Mouse (Mus musculus) CH12.LX (cell line): ENCODE data around the gene Anxa4. TPM values are rescaled to one million over a fixed set of nuclear protein-coding genes. Genes with fewer than 3 reads are reported as not detected.

Experiments
- DNase-seq: peaks from one replicate; pipeline ENCODE4 v3.0.0-alpha.2; 2013; ENCODE audit errors: extremely low read depth
- H3K27ac ChIP-seq: 2 replicates; pipeline ENCODE4 v1.5.1; 2012; ENCODE audit warnings: low read depth, mild to moderate bottlenecking, control low read depth, moderate library complexity; ENCODE audit not compliant: insufficient read depth
- H3K27me3 ChIP-seq: replicated peaks from 2 replicates; pipeline ENCODE3; 2012; ENCODE audit warnings: inconsistent platforms
- H3K36me3 ChIP-seq, 2 experiments: replicated peaks in 1 of 2; 2 replicates each; pipeline versions ENCODE3 to v1.6.1; 2012; ENCODE audit warnings: inconsistent platforms in 1 of 2, low read length in 1 of 2, mild to moderate bottlenecking in 1 of 2, mixed read lengths in 1 of 2, moderate library complexity in 1 of 2; ENCODE audit not compliant: control insufficient read depth in 1 of 2, insufficient read depth in 1 of 2
- H3K4me1 ChIP-seq, 2 experiments: 2 replicates each; pipeline ENCODE4 v1.6.1; 2012; ENCODE audit warnings: inconsistent platforms in 1 of 2, moderate library complexity in 1 of 2; ENCODE audit not compliant: insufficient read depth in 2 of 2, control insufficient read depth in 1 of 2
- H3K4me2 ChIP-seq: 2 replicates; pipeline ENCODE4 v1.6.1; 2012; ENCODE audit warnings: low read depth, mild to moderate bottlenecking, control low read depth; ENCODE audit not compliant: poor library complexity, insufficient read depth, severe bottlenecking
- H3K4me3 ChIP-seq, 3 experiments: fragments of 150-350 bp in 1 of 3; sonication (generic) in 1 of 3; replicated peaks in 1 of 3; 2 replicates each; pipeline versions ENCODE3 to v1.5.1; 2011 to 2012; ENCODE audit warnings: low read depth in 2 of 3, low read length in 2 of 3, mild to moderate bottlenecking in 2 of 3, moderate library complexity in 2 of 3, control low read depth in 1 of 3, improper control_type of control experiment in 1 of 3, inconsistent platforms in 1 of 3, mixed read lengths in 1 of 3; ENCODE audit not compliant: poor library complexity in 1 of 3
- H3K79me2 ChIP-seq: replicated peaks from 2 replicates; pipeline ENCODE4 v1.6.1; 2012; ENCODE audit warnings: mild to moderate bottlenecking, moderate library complexity; ENCODE audit not compliant: control insufficient read depth, poor library complexity, insufficient read depth, severe bottlenecking; ENCODE audit errors: extremely low read depth
- H3K9ac ChIP-seq: 2 replicates; pipeline ENCODE4 v1.6.1; 2012; ENCODE audit warnings: low read depth, mild to moderate bottlenecking, control low read depth, moderate library complexity; ENCODE audit not compliant: insufficient read depth
- H3K9me3 ChIP-seq: replicated peaks from 2 replicates; pipeline ENCODE3; 2012; ENCODE audit warnings: low read length, inconsistent platforms, mixed read lengths
- CHD2 ChIP-seq: IDR thresholded peaks from 2 replicates; pipeline ENCODE4 v1.6.1; 2011; ENCODE audit warnings: low read length, improper control_type of control experiment
- E2F4 ChIP-seq: IDR thresholded peaks from 2 replicates; pipeline ENCODE4 v1.6.1; 2011; ENCODE audit warnings: low read depth, low read length, improper control_type of control experiment; ENCODE audit not compliant: insufficient replicate concordance
- ELF1 ChIP-seq: IDR thresholded peaks from 2 replicates; pipeline ENCODE4 v1.6.1; 2014; ENCODE audit warnings: low read depth, mild to moderate bottlenecking, inconsistent platforms, low read length, improper control_type of control experiment
- EP300 ChIP-seq: IDR thresholded peaks from 2 replicates; pipeline ENCODE4 v1.6.1; 2011; ENCODE audit warnings: low read length, improper control_type of control experiment
- GABPA ChIP-seq: IDR thresholded peaks from 2 replicates; pipeline ENCODE4 v1.6.1; 2012; ENCODE audit warnings: low read depth, low read length, improper control_type of control experiment, inconsistent platforms; ENCODE audit not compliant: insufficient replicate concordance
- IRF4 ChIP-seq: IDR thresholded peaks from 2 replicates; pipeline ENCODE4 v1.6.1; 2014; ENCODE audit warnings: low read depth, mild to moderate bottlenecking, inconsistent platforms, low read length, improper control_type of control experiment
- JUN ChIP-seq: IDR thresholded peaks from 2 replicates; pipeline ENCODE4 v1.6.1; 2011; ENCODE audit warnings: low read depth, mild to moderate bottlenecking, low read length, improper control_type of control experiment, moderate library complexity; ENCODE audit not compliant: insufficient read depth
- JUND ChIP-seq: conservative IDR thresholded peaks from 2 replicates; pipeline ENCODE4 v1.6.1; 2011; ENCODE audit warnings: low read depth, low read length, improper control_type of control experiment
- MAZ ChIP-seq: IDR thresholded peaks from 2 replicates; pipeline ENCODE4 v1.6.1; 2012; ENCODE audit warnings: low read depth, mild to moderate bottlenecking, inconsistent platforms, low read length, improper control_type of control experiment, moderate library complexity
- MEF2A ChIP-seq: IDR thresholded peaks from 2 replicates; pipeline ENCODE4 v1.6.1; 2014; ENCODE audit warnings: low read depth, mild to moderate bottlenecking, inconsistent platforms, low read length, improper control_type of control experiment, borderline replicate concordance
- NELFE ChIP-seq: IDR thresholded peaks from 2 replicates; pipeline ENCODE4 v1.6.1; 2011; ENCODE audit warnings: low read depth, low read length, improper control_type of control experiment
- NRF1 ChIP-seq: IDR thresholded peaks from 2 replicates; pipeline ENCODE4 v1.6.1; 2014; ENCODE audit warnings: low read depth, mild to moderate bottlenecking, inconsistent platforms, low read length, improper control_type of control experiment, moderate library complexity
- POLR2AphosphoS2 ChIP-seq: IDR thresholded peaks from 2 replicates; pipeline ENCODE4 v1.6.1; 2011; ENCODE audit warnings: low read depth, low read length, improper control_type of control experiment
- RAD21 ChIP-seq: IDR thresholded peaks from 2 replicates; pipeline ENCODE4 v1.6.1; 2011; ENCODE audit warnings: low read depth, mild to moderate bottlenecking, low read length, improper control_type of control experiment, moderate library complexity
- RCOR1 ChIP-seq: conservative IDR thresholded peaks from 2 replicates; pipeline ENCODE4 v1.6.1; 2012; ENCODE audit warnings: low read depth, mild to moderate bottlenecking, inconsistent platforms, low read length, improper control_type of control experiment
- SIN3A ChIP-seq: IDR thresholded peaks from 2 replicates; pipeline ENCODE4 v1.6.1; 2012; ENCODE audit warnings: low read length, improper control_type of control experiment, inconsistent platforms
- UBTF ChIP-seq: IDR thresholded peaks from 2 replicates; pipeline ENCODE4 v1.6.1; 2012; ENCODE audit warnings: low read depth, mild to moderate bottlenecking, inconsistent platforms, low read length, improper control_type of control experiment, moderate library complexity
- USF1 ChIP-seq: IDR thresholded peaks from 2 replicates; pipeline ENCODE4 v1.6.1; 2014; ENCODE audit warnings: low read depth, mild to moderate bottlenecking, inconsistent platforms, low read length, improper control_type of control experiment
- ZNF384 ChIP-seq: IDR thresholded peaks from 2 replicates; pipeline ENCODE4 v1.6.1; 2012; ENCODE audit warnings: low read depth, low read length, improper control_type of control experiment, inconsistent platforms
- dilution Hi-C: fragments of 300-500 bp; cut with MboI; formaldehyde crosslinking; loops from 2 replicates; pipeline ENCODE4 v1.14.3; 2020; ENCODE audit warnings: low sequenced_read_pairs; ENCODE audit not compliant: extremely low pct_unique_long_range_greater_than_20kb, extremely low pct_ligation_motif_present
- in situ Hi-C: fragments of 300-500 bp; cut with MboI; formaldehyde crosslinking; loops from 3 replicates; pipeline ENCODE4 v1.14.3; 2019; ENCODE audit warnings: low sequenced_read_pairs, low pct_ligation_motif_present, low pct_unique_long_range_greater_than_20kb, mixed read lengths
- polyA plus RNA-seq: library from polyadenylated mRNA; unstranded; fragments of >175 nt; gene quantifications from 2 replicates; pipeline ENCODE4 v1.2.1, GENCODE M21; 2012; ENCODE audit warnings: low read depth; ENCODE audit not compliant: insufficient read length
- total RNA-seq, 2 experiments: library from RNA; depleted of rRNA; stranded (reverse); fragments of 300-350 nt in 1 of 2; fragments of >200 nt in 1 of 2; gene quantifications; 2 replicates each; pipeline ENCODE4 v1.2.3; 2012 to 2014

Gene Anxa4
- total and polyA plus RNA-seq, 3 experiments: 10.8 to 17.1 (median 13.7) TPM

DNA sequence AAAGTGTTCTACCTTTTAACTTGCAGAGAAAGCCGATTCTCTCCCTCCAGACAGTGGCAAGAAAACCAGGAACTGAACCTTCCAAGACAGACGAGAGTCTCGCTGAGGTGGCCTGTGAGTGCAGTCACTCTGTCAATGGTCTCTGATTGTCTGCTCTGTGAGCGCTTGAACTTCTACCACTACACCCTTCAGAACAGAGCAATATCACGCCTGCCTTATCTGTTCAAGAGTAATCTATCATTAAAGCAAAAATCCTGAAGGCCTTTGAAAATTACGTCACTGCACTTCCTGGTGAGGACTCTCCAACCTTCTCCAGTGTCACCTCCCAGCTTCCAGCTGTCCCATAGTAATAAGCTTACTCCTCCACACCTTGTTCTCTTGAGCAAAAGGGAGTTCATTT lies 18.4 kb downstream of the Anxa4 start:
- no peak overlapping the region for H3K4me3 ChIP-seq
- H3K36me3 ChIP-seq: no peaks in the 10 kb centered on the region
- H3K9me3 ChIP-seq: no peaks in the 10 kb centered on the region
- no peak overlapping the region for H3K9ac ChIP-seq
- no peaks in the 10 kb centered on the region for H3K27me3 ChIP-seq
- no peak overlapping the region for H3K27ac ChIP-seq
- H3K4me1 ChIP-seq: peaks cover 0 to 9% of the 10 kb centered on the region in 2 experiments; a peak in 1 of 4 replicates
- DNase-seq: no peak
- TF ChIP-seq IRF4 (no peak), RCOR1 (no peak), NRF1 (no peak), UBTF (no peak), CHD2 (no peak), E2F4 (no peak), ELF1 (no peak), EP300 (no peak), JUND (no peak), USF1 (no peak), GABPA (no peak)
- in situ Hi-C loops (no loop called here), dilution Hi-C loops (no loop called here)
- no peaks in the 10 kb centered on the region for H3K79me2 ChIP-seq
- no peak overlapping the region for H3K4me2 ChIP-seq

DNA sequence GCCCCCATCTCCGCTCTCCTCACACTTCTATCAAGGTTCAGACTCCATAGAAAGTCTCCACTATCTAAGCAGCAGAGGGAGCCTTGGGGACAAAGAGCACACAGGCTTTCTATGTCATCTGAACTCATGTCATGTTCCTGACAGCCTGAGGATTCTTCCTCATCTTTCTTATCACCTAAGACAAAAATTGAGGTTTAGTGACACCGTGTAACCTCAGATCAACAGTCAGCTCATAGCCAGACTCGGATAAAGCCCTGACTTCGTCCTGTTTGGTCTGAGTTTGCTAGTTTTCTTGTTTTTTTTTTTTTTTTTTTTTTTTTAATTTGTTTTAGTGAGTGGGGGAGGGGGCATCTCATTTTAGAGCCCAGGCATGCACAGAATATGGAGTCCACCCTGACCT lies 19.6 kb downstream of the Anxa4 start:
- Histone ChIP-seq H3K36me3 (no peaks in the 10 kb centered on the region), H3K79me2 (no peaks in the 10 kb centered on the region), H3K4me2 (no peak overlapping the region)
- TF ChIP-seq NRF1 (no peak), EP300 (no peak), SIN3A (no peak), NELFE (no peak), JUN (no peak), IRF4 (no peak), RCOR1 (no peak), POLR2AphosphoS2 (no peak), E2F4 (no peak), MAZ (no peak), MEF2A (no peak), RAD21 (no peak), ZNF384 (no peak)
- TF ChIP-seq, all 38 proteins: peak for 0
- Histone ChIP-seq H3K27ac (no peak overlapping the region), H3K9me3 (no peaks in the 10 kb centered on the region), H3K9ac (no peak overlapping the region), H3K4me1 (peaks cover 0 to 3% of the 10 kb centered on the region in 2 experiments; a peak in 1 of 4 replicates), H3K4me3 (no peak overlapping the region), H3K27me3 (no peaks in the 10 kb centered on the region)
- in situ Hi-C loops: no loop called here
- no peak for DNase-seq
- dilution Hi-C loops: no loop called here
